Mouse (Mus musculus): ENCODE measurements around the gene Irgm2. TPM values are rescaled to one million over a fixed set of nuclear protein-coding genes. Genes with fewer than 3 reads are reported as not detected.

Irgm2 gene
- polyA plus RNA-seq, 1 experiment from 2014 or later = 2.4 TPM

DNA sequence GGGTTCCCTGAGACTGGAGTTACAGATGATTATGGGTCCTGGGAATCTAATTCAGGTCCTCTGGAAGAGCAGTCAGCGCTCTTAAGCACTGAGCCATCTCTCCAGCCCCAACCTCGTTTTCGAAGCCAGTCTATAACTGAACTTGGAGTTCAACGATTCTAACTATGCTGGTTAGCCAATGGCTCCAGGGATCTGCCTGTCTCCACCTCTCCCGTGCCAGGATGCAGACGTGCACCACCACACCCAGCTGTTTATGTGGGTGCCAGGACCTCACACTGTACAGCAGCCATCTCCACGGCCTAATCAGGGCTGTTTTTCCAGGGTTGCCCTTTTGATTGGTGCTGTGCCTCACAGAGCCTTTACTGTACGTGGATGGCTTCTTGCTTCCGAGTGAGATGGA lies 65.1 kb downstream of the Irgm2 start:
- no peak overlapping the region for H3K9ac ChIP-seq
- no peak overlapping the region for H3K4me3 ChIP-seq
- H3K4me1 ChIP-seq = no peaks in the 10 kb centered on the region
- H3K36me3 ChIP-seq = no peaks in the 10 kb centered on the region
- H3K9me3 ChIP-seq = no peaks in the 10 kb centered on the region
- no peaks in the 10 kb centered on the region for H3K27me3 ChIP-seq
- no peak overlapping the region for H3K4me2 ChIP-seq
- H3K27ac ChIP-seq = no peak overlapping the region
- no peak for ATAC-seq (ENCODE audit: borderline replicate concordance, extremely low read depth, low FRiP score, low TSS enrichment)
- 75% methylated on average over 9 of the region's 9 CpGs for whole genome bisulfite sequencing

DNA sequence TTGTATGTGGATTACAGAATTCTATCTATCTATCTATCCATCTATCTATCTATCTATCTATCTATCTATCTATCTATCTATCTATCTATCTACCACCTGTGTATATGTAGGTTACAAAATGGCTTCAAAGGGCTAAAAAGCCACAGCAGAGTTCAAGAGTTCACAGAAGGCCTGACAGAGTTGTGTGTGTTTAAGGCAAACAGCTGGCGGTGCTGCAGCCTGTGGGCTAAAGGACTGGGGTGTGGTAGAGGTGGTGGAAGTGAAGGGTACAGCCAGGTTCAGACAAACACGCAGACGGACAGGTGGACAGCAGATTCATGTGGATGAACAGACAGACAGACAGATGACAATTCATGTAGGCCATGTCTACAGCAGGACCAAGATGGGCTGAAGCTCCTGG lies 68.9 kb downstream of the Irgm2 start:
- Histone ChIP-seq H3K4me2 (no peak overlapping the region), H3K27ac (no peak overlapping the region), H3K4me1 (no peaks in the 10 kb centered on the region), H3K27me3 (no peaks in the 10 kb centered on the region), H3K36me3 (no peaks in the 10 kb centered on the region), H3K4me3 (no peak overlapping the region), H3K9ac (no peak overlapping the region), H3K9me3 (no peaks in the 10 kb centered on the region)
- 58% methylated on average over 3 of the region's 3 CpGs for WGBS
- ATAC-seq (ENCODE audit: borderline replicate concordance, extremely low read depth, low FRiP score, low TSS enrichment) = no peak

Other genes starting within 250 kb of the Irgm2 start
- gene Larp1, start 190.6 kb upstream of the Irgm2 start, polyA plus RNA-seq (2015; fragmentation: Nextera tagmentation; extraction: Ambion mirVana) = 19.0 and 19.5 TPM in 2 replicates
- not detected in 2 replicates for gene Gm12248, start 106.5 kb upstream of the Irgm2 start, polyA plus RNA-seq (2015; fragmentation: Nextera tagmentation; extraction: Ambion mirVana)
- 89.8 and 96.1 TPM in 2 replicates for gene Cnot8, start 95.5 kb upstream of the Irgm2 start, polyA plus RNA-seq (2015; fragmentation: Nextera tagmentation; extraction: Ambion mirVana)
- gene Gemin5, start 31.1 kb upstream of the Irgm2 start, polyA plus RNA-seq (2015; fragmentation: Nextera tagmentation; extraction: Ambion mirVana) = 20.2 and 20.9 TPM in 2 replicates
- gene Mrpl22, start 28.0 kb upstream of the Irgm2 start, polyA plus RNA-seq (2015; fragmentation: Nextera tagmentation; extraction: Ambion mirVana) = 109 and 117 TPM in 2 replicates
- gene Igtp, start 62 bp upstream of the Irgm2 start, polyA plus RNA-seq (2015; fragmentation: Nextera tagmentation; extraction: Ambion mirVana) = 4.9 and 5.2 TPM in 2 replicates
- gene 4930438A08Rik, start 75.2 kb downstream of the Irgm2 start, polyA plus RNA-seq (2015; fragmentation: Nextera tagmentation; extraction: Ambion mirVana) = 0.06 TPM in 1 of 2 replicates, not detected in the other
- gene Zfp692, start 107.5 kb downstream of the Irgm2 start, polyA plus RNA-seq (2015; fragmentation: Nextera tagmentation; extraction: Ambion mirVana) = 23.4 and 25.6 TPM in 2 replicates
- 29.8 and 32.3 TPM in 2 replicates for gene Zfp672, start 130.7 kb downstream of the Irgm2 start, polyA plus RNA-seq (2015; fragmentation: Nextera tagmentation; extraction: Ambion mirVana)
- gene Sh3bp5l, start 131.1 kb downstream of the Irgm2 start, polyA plus RNA-seq (2015; fragmentation: Nextera tagmentation; extraction: Ambion mirVana) = 32.3 and 38.3 TPM in 2 replicates
- gene Lypd8, start 179.4 kb downstream of the Irgm2 start, polyA plus RNA-seq (2015; fragmentation: Nextera tagmentation; extraction: Ambion mirVana) = 0.40 TPM in 1 of 2 replicates, not detected in the other
- gene 1810065E05Rik, start 221.5 kb downstream of the Irgm2 start, polyA plus RNA-seq (2015; fragmentation: Nextera tagmentation; extraction: Ambion mirVana) = not detected in 2 replicates
- not detected in 2 replicates for gene Gm12253, start 232.9 kb downstream of the Irgm2 start, polyA plus RNA-seq (2015; fragmentation: Nextera tagmentation; extraction: Ambion mirVana)

Measured in lung, embryonic 15.5 days (tissue).